Mouse (Mus musculus): ENCODE results near the gene Rc3h2. TPM values are rescaled to one million over a fixed set of nuclear protein-coding genes. Genes with fewer than 3 reads are reported as not detected.

The Rc3h2 gene
- polyA plus RNA-seq, 2 experiments, result 3.2 to 3.7 TPM

DNA sequence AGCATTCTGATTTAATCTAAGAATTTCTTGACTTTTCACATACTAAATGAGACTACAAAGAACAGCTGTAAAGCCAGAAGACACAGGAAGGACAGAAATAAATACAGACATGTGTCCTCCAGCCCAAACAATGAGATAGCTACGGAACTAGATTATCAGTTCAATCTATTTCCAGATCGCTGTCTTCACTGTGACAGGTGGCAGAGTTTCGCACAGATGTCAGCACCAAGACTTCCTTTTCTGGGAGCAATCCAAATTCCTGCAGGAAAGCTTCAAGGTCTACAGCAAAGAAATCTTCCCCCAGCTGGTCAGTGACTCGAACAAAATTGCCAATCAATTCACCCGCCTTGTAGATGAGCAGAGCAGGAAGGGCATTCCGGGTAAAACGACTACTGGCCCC is 71.0 kb downstream of the Rc3h2 start:
- Histone ChIP-seq H3K36me3 (replicated peaks; ENCODE audit: control insufficient read depth, insufficient read depth, low read depth) (peaks cover 27% of the 10 kb centered on the region), H3K4me1 (replicated peaks; ENCODE audit: control insufficient read depth in 2 of 2, insufficient read depth in 2 of 2, low read length in 1 of 2) (no peaks in the 10 kb centered on the region), H3K9ac (replicated peaks) (no peak overlapping the region), H3K27ac (no peak overlapping the region), H3K9me3 (ENCODE audit: control insufficient read depth, low read length) (no peaks in the 10 kb centered on the region), H3K27me3 (ENCODE audit: control insufficient read depth, insufficient read depth, low read length) (no peaks in the 10 kb centered on the region), H3K4me2 (ENCODE audit: low read depth) (no peak overlapping the region), H3K4me3 (ENCODE audit: insufficient read depth in 1 of 2, low read depth in 2 of 2, low read length in 2 of 2) (no peak overlapping the region)
- WGBS (ENCODE audit: insufficient replicate concordance), result 71% methylated on average over 7 of the region's 7 CpGs
- DNase-seq (ENCODE audit: low read depth in 3 of 3, low spot score in 3 of 3), result no peak
- TF ChIP-seq EP300 (IDR thresholded peaks at IDR 0.05; ENCODE audit: low read depth) (no peak), CTCF (IDR thresholded peaks at IDR 0.05; ENCODE audit: low read depth) (no peak)
- no peak for ATAC-seq (ENCODE audit: insufficient read depth)

DNA sequence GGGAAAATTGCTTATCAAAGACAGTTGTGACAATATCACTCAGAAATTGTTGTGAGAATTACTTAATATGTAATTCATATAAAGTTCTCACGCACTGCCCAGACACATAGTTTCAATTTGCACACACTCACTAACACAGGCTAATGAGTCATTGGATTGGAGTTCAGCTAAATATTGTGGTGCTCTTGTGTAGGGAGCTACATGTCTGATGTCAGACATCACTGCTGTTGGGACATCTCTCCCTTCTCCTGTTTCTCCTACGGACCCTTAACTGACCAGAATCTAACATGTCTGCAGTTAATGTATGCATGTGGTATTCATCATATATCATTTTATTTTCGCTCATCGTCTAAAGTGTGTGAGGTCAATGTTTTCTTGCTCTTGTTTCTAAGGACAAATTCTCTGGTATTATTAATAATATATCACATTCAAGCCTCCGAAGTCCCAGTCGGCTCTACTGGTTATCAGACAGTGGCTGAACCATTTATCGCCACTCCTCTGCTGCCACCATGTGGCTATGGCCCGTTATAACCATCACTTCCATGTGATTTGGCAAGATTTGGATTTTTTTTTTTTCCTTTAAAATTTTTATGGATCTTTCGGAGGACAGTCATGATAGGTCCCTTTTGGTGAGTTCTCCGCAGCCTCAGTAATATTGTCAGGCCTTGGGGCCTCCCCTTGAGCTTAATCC is 84.1 kb downstream of the Rc3h2 start:
- Histone ChIP-seq H3K9ac (replicated peaks) (no peak overlapping the region), H3K36me3 (replicated peaks; ENCODE audit: control insufficient read depth, insufficient read depth, low read depth) (no peaks in the 10 kb centered on the region), H3K4me1 (replicated peaks; ENCODE audit: control insufficient read depth in 2 of 2, insufficient read depth in 2 of 2, low read length in 1 of 2) (no peaks in the 10 kb centered on the region), H3K4me3 (ENCODE audit: insufficient read depth in 1 of 2, low read depth in 2 of 2, low read length in 2 of 2) (no peak overlapping the region), H3K27ac (no peak overlapping the region), H3K4me2 (ENCODE audit: low read depth) (no peak overlapping the region), H3K9me3 (ENCODE audit: control insufficient read depth, low read length) (no peaks in the 10 kb centered on the region), H3K27me3 (ENCODE audit: control insufficient read depth, insufficient read depth, low read length) (no peaks in the 10 kb centered on the region)
- ATAC-seq (ENCODE audit: insufficient read depth) (no peak), DNase-seq (ENCODE audit: low read depth in 3 of 3, low spot score in 3 of 3) (no peak)
- peak; percentile 66 for TF ChIP-seq CTCF (IDR thresholded peaks at IDR 0.05; ENCODE audit: low read depth)
- no peak for TF ChIP-seq EP300 (IDR thresholded peaks at IDR 0.05; ENCODE audit: low read depth)
- 45% methylated on average over 10 of the region's 10 CpGs for WGBS (ENCODE audit: insufficient replicate concordance)

- no peak overlapping the region for H3K9ac ChIP-seq (replicated peaks)
- H3K9me3 ChIP-seq (ENCODE audit: control insufficient read depth, low read length), result no peaks in the 10 kb centered on the region
- WGBS (ENCODE audit: insufficient replicate concordance), result 61% methylated on average over 2 of the region's 2 CpGs
- no peaks in the 10 kb centered on the region for H3K27me3 ChIP-seq (ENCODE audit: control insufficient read depth, insufficient read depth, low read length)
- no peaks in the 10 kb centered on the region for H3K36me3 ChIP-seq (replicated peaks; ENCODE audit: control insufficient read depth, insufficient read depth, low read depth)
- no peak for DNase-seq (ENCODE audit: low read depth in 3 of 3, low spot score in 3 of 3)
- TF ChIP-seq CTCF (IDR thresholded peaks at IDR 0.05; ENCODE audit: low read depth) (no peak), EP300 (IDR thresholded peaks at IDR 0.05; ENCODE audit: low read depth) (no peak)
- no peak overlapping the region for H3K4me2 ChIP-seq (ENCODE audit: low read depth)
- no peak overlapping the region for H3K27ac ChIP-seq
- H3K4me3 ChIP-seq (ENCODE audit: insufficient read depth in 1 of 2, low read depth in 2 of 2, low read length in 2 of 2), result no peak overlapping the region
- no peaks in the 10 kb centered on the region for H3K4me1 ChIP-seq (replicated peaks; ENCODE audit: control insufficient read depth in 2 of 2, insufficient read depth in 2 of 2, low read length in 1 of 2)
- no peak for ATAC-seq (ENCODE audit: insufficient read depth)
Measured at GRCm38 (mm10) chr2:37333321-37333720, 89.4 kb downstream of the Rc3h2 start.

GRCm38 (mm10) chr2:37326215-37326614 is 96.5 kb downstream of the Rc3h2 start, which contains the start of gene Olfr368:
TSS of gene Olfr368 (plus strand) at chr2:37326515.
- no peaks in the 10 kb centered on the region for H3K36me3 ChIP-seq (replicated peaks; ENCODE audit: control insufficient read depth, insufficient read depth, low read depth)
- no peaks in the 10 kb centered on the region for H3K27me3 ChIP-seq (ENCODE audit: control insufficient read depth, insufficient read depth, low read length)
- ATAC-seq (ENCODE audit: insufficient read depth) (no peak), DNase-seq (ENCODE audit: low read depth in 3 of 3, low spot score in 3 of 3) (no peak)
- H3K27ac ChIP-seq, result no peak within 1 kb of the TSS
- TF ChIP-seq CTCF (IDR thresholded peaks at IDR 0.05; ENCODE audit: low read depth) (no peak), EP300 (IDR thresholded peaks at IDR 0.05; ENCODE audit: low read depth) (no peak)
- H3K4me2 ChIP-seq (ENCODE audit: low read depth), result no peak within 1 kb of the TSS
- H3K9ac ChIP-seq (replicated peaks), result no peak within 1 kb of the TSS
- H3K9me3 ChIP-seq (ENCODE audit: control insufficient read depth, low read length), result no peaks in the 10 kb centered on the region
- 48% methylated on average over 1 of the region's 1 CpGs for WGBS (ENCODE audit: insufficient replicate concordance)
- H3K4me3 ChIP-seq (ENCODE audit: insufficient read depth in 1 of 2, low read depth in 2 of 2, low read length in 2 of 2), result no peak within 1 kb of the TSS
- no peaks in the 10 kb centered on the region for H3K4me1 ChIP-seq (replicated peaks; ENCODE audit: control insufficient read depth in 2 of 2, insufficient read depth in 2 of 2, low read length in 1 of 2)

Other genes with a start within 250 kb of the Rc3h2 start
- gene Olfr365, start 234.7 kb downstream of the Rc3h2 start, polyA plus RNA-seq (2012; rRNA removed), result not detected in 2 replicates
- not detected in 2 replicates for gene Olfr365, start 234.7 kb downstream of the Rc3h2 start, polyA plus RNA-seq (2014; fragmentation: Nextera tagmentation; extraction: Ambion mirVana)
- gene Olfr366, start 211.3 kb downstream of the Rc3h2 start, polyA plus RNA-seq (2012; rRNA removed), result not detected in 2 replicates
- gene Olfr366, start 211.3 kb downstream of the Rc3h2 start, polyA plus RNA-seq (2014; fragmentation: Nextera tagmentation; extraction: Ambion mirVana), result not detected in 2 replicates
- not detected in 2 replicates for gene Olfr368, start 96.4 kb downstream of the Rc3h2 start, polyA plus RNA-seq (2012; rRNA removed)
- not detected in 2 replicates for gene Olfr368, start 96.4 kb downstream of the Rc3h2 start, polyA plus RNA-seq (2014; fragmentation: Nextera tagmentation; extraction: Ambion mirVana)
- gene Pdcl, start 63.6 kb downstream of the Rc3h2 start, polyA plus RNA-seq (2012; rRNA removed), result 4.2 and 5.8 TPM in 2 replicates
- gene Pdcl, start 63.6 kb downstream of the Rc3h2 start, polyA plus RNA-seq (2014; fragmentation: Nextera tagmentation; extraction: Ambion mirVana), result 10.2 and 11.3 TPM in 2 replicates
- 1.5 and 1.9 TPM in 2 replicates for gene Zbtb26, start 20.2 kb upstream of the Rc3h2 start, polyA plus RNA-seq (2012; rRNA removed)
- gene Zbtb26, start 20.2 kb upstream of the Rc3h2 start, polyA plus RNA-seq (2014; fragmentation: Nextera tagmentation; extraction: Ambion mirVana), result 1.3 TPM in 2 replicates
- 3.0 and 3.6 TPM in 2 replicates for gene Zbtb6, start 20.3 kb upstream of the Rc3h2 start, polyA plus RNA-seq (2012; rRNA removed)
- gene Zbtb6, start 20.3 kb upstream of the Rc3h2 start, polyA plus RNA-seq (2014; fragmentation: Nextera tagmentation; extraction: Ambion mirVana), result 1.3 TPM in 2 replicates
- gene Rabgap1, start 20.4 kb upstream of the Rc3h2 start, polyA plus RNA-seq (2012; rRNA removed), result 3.5 and 5.0 TPM in 2 replicates
- 6.8 and 7.6 TPM in 2 replicates for gene Rabgap1, start 20.4 kb upstream of the Rc3h2 start, polyA plus RNA-seq (2014; fragmentation: Nextera tagmentation; extraction: Ambion mirVana)
- 0.04 and 0.06 TPM in 2 replicates for gene Gpr21, start 93.4 kb upstream of the Rc3h2 start, polyA plus RNA-seq (2012; rRNA removed)
- gene Gpr21, start 93.4 kb upstream of the Rc3h2 start, polyA plus RNA-seq (2014; fragmentation: Nextera tagmentation; extraction: Ambion mirVana), result not detected in 2 replicates

Data from liver, embryonic 14.5 days (tissue).